7 mouse cellular contexts compared by ENCODE assay signal in genomic region chr11:94939280-94939679, GRCm38 (mm10). TPM values are rescaled to one million over a fixed set of nuclear protein-coding genes. Genes with fewer than 3 reads are reported as not detected.
A peak's percentile ranks its signal among the peaks of the same experiment; 100 is the strongest.
DNase-seq lines count a peak whose midpoint lies in the region.

No protein-coding gene starts in this region.

- DNase-seq in B cell, adult 2 months: peak; percentile 73 to 76
- DNase-seq in ES-CJ7 (ENCODE audit: low read depth, low spot score): peak; percentile 56
- DNase-seq in cerebellum, postnatal 10 days: peak; percentile 87 to 88
- peak; percentile 73 for DNase-seq in heart, adult 8-10 months (ENCODE audit: low spot score)
- peak; percentile 89 to 90 for DNase-seq in kidney, postnatal 4 days
- DNase-seq in lung, adult 18-20 months: peak; percentile 60 to 74
- DNase-seq in right cerebral cortex, postnatal 14 days: peak; percentile 79

RNA-seq across cellular contexts. Expression of gene Col1a1, which starts 3.3 kb away (rescaled TPM):
- total RNA-seq in heart, adult 8-10 months (2022): 10 to 100 TPM; 23.3 to 50.4 (median 39.8) TPM

RNA-seq across cellular contexts. Expression of gene Hils1, which starts 28.1 kb away (rescaled TPM):
- total RNA-seq in heart, adult 8-10 months (2022): not detected

RNA-seq across cellular contexts. Expression of gene Sgca, which starts 36.8 kb away (rescaled TPM):
- 100 to 1,000 TPM; 202 to 221 (median 208) TPM for total RNA-seq in heart, adult 8-10 months (2022)

RNA-seq across cellular contexts. Expression of gene Ppp1r9b, which starts 51.6 kb away (rescaled TPM):
- total RNA-seq in heart, adult 8-10 months (2022): 10 to 100 TPM; 43.9 to 47.4 (median 45.6) TPM

Comparison
In these comparisons a context has a peak if more than half of its experiments do, and no peak if none do; other contexts are left out.
1. Peak in every context shown above with its lines: DNase-seq.